Mouse (Mus musculus): ENCODE results near the gene Ttll12.

DNA sequence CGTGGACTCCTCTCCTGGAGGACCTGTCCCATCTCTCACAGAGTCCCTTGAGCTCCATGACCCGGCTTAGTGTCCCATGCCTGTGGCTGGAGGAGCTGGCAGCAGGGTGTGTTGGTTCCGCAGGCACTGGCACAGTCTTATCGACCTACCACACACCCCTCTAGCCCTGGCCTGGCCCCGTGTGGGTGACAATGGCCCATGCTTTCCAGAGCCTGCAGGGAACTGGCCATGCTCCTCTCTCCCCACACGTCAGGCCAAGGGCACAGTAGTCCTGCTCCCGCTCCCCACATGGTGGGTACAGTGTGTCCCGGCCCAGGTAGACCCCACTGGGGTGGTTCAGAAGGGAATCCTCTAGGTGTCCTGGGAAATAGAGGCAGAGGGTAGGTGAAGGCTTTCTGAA lies 11.7 kb upstream of the Ttll12 start:
- TF ChIP-seq CTCF (IDR thresholded peaks at IDR 0.05; ENCODE audit: borderline replicate concordance, insufficient read depth, low read length) (no peak), POLR2A (IDR thresholded peaks at IDR 0.05; ENCODE audit: low read depth, low read length) (no peak)
